Mouse (Mus musculus) ovary, postnatal 10 days (tissue): ENCODE measurements around the gene Gm20388.

Experiments
- DNase-seq: peaks from one replicate; pipeline ENCODE4 v3.0.0; 2022; ENCODE audit warnings: low spot score

Gene Gm20388

DNA sequence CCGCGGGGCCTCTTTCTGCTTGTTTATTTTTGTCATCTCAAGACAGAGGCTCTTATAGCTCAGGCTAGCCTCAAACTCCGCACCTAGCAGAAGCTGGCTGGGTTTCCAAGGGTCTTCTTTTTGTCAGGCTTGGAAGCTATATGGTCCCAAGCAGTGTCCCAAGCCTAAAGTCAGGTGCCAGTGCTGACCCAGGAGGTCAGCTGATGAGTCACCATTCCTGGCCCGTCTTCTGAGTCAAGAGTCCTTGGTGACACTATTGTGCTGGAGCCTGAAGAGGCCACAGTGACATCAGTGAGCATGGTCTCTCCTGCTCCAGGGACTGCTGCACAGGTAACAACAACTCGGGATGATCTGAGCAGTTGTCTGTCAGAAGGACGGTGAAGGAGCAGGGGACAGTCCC, 1449.4 kb downstream of the Gm20388 start:
- no peak for DNase-seq

DNA sequence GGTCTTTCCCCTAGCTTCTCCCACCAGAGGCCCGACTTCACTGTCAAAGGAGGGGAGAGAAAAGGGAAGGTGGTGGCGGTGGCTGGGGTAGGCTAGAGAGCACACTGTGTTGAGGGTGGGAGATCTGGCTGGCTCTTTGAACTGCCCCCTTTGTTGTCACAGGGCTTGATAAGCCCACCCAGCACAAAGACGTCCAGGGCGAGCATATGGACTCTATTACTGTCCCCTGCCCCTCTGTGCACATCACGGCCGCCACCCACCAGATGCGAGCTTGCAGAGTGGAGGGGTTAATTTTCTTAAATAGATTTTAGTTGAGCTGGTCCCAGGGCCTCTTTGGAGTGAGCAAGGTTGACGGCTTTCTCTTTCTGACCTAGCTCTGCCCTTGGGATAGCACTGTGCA, 1450.5 kb downstream of the Gm20388 start:
- DNase-seq = no peak

DNA sequence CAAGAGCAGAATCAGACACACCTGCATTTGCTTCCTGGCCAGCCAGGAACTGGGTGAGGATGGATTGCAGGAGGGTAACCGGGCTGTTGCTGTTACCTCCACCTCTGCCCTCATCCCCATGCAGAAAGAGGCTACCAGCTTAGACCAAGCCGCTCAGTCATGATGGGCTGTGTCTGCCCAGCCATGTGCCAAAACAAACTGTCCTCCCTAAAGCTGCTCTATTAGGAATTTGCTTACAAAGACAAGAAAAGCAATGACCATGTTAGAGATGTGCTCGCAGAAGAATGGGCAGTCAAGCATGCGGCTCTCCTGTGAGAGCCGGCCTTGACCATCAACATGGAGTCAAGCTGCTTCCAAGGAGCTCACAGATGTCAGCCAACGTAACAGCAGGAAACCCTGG, 1454.0 kb downstream of the Gm20388 start:
- no peak for DNase-seq

DNA sequence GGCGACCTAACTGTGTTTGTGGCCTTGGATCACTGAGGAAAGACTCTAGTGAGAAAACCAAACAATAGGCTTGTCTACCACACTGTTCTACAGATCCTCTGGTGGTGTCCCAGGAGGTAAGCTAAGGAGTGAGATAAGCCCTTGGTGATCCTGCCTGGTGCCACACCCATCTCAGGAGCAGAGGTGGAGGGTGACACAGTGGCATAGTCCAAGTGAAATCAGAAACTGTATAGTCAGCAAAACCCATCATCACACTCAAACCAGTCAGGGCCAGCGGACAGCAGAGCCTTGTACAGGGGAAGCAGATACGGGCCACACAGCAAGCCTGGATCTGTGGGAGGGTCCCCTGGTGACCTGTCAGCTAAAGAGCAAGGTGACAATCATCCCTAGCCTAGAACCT, 1454.5 kb downstream of the Gm20388 start:
- DNase-seq = no peak

DNA sequence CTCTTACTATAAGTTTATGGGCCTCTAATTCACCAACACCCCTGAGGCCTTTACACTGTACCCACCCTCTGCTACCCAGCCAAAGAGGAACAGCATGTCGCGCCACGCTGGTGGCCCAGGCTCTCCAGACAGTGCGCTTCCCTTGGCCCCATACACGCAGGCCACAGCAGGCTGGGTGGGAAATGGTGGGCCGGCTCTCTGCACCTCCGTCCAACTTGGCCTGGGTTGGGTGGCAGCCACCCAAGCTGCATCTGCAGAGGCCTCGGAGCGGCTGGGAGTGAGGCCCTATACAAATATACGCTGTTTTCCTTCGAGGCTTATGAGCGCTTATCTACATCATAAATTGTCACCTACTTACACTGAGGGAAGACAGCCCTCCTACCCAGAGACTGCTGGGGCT, 1456.0 kb downstream of the Gm20388 start:
- no peak for DNase-seq

DNA sequence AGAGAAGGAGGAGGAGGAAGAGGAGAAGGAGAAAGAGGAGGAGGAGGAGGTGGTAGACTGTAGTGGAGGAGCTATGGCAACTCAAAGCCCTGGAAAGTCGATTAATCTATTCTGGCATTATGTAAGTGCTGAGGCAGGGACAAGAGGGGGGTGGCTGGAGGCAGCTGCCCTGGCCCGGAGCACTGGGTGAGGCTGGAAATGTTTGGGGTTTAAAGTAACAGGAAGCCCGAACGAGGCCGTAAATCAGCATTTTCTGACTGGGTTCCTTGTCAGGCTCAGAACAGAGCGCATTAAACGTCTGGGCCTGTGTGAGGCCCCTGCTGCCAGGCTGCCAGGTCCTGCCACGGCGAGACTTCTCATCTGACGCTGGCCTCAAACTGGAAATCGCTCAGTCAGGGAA, 1458.2 kb downstream of the Gm20388 start:
- DNase-seq = no peak

DNA sequence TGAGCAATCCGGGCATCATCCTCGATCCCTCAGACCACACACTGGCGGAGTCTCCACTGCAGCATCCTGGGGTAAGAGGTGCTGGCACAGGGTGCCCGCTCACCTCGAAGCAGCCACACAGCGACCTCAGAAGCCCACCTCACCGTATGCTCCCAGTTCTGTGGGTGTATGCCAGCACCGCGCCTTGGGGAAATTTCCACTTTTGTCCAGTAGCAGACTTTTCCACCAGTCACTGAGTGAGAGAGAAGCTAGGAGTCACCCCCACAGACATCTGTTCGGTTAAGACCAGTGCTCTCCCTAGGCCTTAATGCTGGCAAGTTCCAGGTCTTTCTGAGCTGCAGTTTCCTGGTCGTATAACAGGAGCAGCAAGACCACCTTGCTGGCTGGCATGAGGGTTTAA, 1458.7 kb downstream of the Gm20388 start:
- no peak for DNase-seq

DNA sequence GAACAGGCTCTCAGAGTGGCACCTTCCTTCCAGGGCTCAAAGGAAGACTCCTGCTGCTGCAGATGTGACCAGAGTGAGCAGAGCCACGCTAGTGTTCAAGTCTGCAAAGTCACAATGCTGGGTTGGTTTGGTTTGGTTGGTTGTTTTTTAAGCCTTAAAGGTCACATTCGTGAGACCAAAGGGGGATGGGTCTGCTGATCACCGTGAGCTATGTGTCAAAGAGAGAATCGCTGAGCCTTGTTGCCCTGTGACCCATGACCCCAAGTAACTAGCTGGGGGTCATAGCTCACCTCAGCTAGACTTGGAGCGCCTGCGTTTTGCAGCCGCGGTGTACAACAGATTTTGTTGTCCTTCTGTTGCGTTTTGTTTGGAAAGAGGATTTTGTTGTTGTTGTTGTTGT, 1460.6 kb downstream of the Gm20388 start:
- no peak for DNase-seq

DNA sequence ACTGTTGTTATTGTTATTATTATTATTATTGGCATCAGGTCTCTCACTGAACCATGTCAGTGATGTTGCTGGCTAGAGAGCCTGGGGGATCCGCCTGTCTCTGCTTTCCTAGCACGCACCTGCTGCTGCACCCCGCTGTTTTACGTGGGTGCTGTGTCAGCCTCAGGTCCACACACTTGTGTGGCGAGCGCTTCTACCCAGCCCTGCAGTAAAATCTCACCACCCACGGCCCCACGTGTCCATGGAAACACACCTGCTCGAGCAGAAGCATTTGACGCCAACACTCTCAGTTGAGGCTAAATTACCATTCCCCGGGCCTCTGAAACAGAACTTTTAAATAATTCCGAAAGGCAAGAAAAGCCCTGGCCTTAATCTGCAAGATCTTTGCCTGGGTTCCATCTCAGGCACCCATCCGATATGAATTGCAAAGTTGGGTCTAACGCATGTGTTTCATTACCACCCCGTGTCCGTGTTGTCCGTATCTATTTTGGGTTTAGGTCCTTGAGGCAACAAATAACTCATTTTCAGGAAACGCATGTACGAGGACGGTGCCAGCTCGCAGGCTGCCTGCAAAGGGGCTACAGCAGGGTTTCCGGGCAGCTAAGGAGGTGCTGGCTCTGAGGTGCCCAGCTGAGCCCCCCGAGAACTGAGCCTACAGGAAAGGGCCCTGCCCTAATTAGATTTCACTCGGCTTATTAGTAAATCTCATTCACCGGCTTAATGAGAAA, 1461.4 kb downstream of the Gm20388 start:
- DNase-seq = no peak

DNA sequence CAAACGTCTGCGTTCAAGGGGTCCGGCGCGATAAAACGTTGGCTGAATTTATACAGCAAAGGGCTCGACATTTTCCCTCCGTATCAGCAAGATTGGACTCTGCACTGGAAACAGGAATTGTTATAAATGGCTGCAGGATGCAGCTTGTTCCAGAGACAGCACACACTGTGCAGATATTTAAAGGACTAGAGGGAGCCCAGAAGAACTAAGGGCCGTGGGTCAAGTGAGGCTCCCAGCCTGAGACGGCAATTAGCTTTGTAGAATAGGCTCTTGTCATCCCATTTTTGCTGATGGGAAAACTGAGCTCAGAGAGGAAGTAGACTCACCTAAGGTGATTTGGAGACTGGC, 1462.0 kb downstream of the Gm20388 start:
- DNase-seq = no peak

DNA sequence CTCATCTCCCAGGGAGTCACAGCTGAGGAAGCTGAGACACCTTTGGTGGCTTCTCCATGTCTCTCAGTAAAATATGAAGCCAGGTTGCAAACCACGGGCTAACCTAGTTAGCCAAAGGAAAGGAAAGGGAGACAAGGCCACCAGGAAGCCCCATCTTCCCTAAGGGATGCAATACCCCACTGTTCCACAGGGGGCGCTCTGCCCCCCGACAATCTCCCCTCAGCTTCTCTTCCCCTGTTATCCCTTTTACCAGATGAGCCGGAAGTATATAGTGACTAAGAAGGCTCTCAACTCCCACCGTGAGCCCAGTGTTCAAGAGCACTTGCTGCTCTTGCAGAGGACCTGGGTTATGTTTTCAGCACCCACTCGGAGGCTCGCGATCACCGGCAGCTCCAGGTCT, 1463.6 kb downstream of the Gm20388 start:
- DNase-seq = no peak

DNA sequence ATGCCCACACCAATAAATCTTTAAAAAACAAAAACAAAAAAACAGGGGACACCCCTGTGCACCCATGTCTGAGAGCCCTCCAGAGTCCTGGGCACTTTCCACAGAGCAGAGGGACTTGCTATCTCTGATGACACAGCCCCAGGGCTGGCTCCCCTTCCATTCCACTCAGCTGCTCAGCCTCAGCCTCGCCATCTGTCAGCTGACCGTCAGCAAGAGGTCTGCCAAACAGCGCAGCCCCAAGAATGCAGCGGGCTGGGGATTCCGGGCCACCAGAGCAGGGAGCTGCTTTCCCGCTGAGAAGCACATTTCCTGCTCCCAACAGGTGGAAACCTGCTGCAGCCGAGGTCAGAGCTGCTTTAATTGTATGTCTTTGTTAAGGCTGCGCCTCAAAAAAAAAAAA, 1464.1 kb downstream of the Gm20388 start:
- DNase-seq = no peak

DNA sequence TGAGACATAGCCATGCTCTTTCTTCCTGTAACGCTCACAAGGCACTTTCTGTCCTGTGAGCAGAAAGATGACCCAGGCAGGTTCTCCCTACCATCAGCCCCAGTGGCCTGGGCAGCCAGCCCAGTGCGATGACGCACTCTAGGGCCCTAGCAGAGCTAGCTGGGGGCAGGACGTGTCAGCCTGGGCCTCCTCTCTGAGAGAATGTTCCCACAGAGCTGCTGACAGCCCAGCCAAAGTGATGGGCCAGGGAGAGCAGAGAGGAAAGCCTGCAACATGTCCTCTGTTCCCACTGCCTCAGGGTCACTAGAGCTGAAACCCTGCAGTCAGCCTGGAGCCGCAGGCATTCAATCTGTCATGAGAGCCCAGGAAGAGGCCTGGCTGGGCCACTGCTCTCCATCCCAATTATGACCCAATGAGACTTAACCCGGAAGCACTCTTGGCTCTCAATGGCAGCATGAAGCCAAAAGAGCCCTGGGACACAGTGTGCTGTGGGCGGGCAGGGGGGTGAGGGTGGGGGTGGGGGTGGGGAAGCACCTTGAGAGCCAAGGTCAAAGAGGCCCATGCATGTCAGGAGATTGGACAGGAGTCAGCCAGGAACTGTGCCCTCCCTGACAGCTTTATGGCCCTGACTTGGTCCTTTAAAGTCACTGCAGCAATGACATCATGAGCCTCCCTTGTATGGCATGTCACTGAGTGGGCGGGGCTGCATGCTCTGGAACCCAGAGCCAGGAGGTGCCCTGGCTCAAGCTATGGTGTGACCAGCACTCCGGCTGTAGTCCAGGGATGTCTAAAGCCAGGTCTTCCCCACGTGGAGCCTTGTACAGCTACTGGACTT, 1465.7 kb downstream of the Gm20388 start:
- DNase-seq = no peak

DNA sequence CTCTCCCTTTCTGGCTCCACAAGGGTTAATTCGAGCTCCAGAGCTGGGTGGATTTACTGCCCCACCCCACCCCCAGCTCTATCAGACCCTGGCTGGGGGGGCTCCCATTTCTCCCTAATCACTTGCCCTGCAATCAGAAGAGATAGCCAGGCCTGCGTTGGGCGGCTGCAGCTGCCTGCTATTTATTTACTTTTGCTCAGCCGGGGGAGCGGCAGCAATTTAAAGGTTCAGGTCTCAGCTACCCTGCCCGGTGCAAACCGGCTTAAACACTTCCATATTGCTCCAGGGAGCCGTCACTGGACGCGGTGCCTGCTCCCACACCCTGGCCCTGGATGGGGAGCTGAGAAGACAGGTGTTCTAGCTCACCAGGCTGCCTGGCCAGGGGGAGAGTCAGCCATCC, 1467.0 kb downstream of the Gm20388 start:
- no peak for DNase-seq

DNA sequence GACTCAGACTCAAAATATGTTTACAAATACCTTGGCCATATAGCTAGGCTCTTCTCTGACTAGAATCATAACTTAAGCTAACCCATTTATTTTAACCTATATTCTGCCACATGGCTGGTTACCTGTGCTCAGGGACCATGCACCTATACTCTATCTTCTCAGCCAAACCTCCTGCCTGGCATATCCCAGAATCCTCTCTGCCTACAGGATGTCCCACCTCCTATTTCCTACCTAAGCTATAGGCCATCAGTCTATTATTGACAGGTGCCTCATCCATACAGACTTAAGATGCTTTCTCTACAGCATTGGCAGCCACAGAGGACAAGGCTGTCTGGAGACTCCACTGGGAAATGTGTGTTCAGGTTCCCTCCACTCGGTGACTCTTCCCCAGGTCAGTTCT, 1468.7 kb downstream of the Gm20388 start:
- DNase-seq = no peak

DNA sequence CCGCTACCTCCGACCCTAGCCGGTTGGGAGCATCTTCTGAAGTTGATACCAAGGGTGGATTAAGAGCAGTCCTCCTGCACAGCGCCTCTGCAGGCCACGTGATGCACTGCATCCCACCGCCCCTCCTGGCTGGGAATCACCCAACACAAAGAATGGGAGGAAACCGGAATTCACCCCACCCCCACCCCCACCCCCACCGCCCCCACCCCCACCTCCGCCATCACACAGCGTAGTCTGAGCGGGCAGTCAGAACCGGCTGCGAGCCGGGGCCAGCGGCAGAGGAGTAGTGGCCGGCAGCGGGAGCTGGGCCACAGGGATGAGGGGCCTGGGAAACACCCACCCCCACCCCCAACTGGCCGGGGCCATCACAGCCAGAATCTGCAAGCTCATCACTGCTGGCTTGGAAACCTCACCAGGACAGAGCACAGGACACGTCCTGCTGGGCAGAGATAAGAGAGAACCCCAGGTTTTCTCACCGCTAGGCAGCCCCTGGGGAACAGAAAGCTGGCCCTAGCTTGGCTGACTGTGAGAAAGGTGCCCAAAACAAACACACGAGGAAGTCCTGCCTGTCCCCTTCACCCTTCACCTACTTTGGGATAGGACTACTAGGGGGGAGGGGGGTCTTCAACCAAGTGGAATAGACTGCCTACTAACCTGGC, 1472.1 kb downstream of the Gm20388 start:
- peak; percentile 46 for DNase-seq

DNA sequence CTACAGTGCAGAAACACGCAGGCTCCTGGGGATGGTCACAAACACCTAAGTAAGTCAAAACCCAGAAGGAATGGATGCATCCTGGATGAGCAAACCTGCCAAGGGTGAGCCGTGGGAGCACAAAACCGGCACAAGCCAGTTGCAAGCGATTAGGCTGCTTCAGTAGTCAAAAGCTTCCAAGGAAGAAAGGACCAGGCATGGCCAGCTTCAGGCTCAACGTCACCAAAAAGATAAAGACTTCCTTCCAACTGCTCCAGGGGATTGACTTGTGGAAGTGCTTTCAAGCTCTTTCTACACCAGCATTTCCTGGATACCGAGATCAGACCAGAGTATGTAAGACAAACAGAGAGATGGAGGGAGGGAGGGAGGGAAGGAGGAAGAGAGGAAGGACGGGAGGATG, 1474.9 kb downstream of the Gm20388 start:
- no peak for DNase-seq

DNA sequence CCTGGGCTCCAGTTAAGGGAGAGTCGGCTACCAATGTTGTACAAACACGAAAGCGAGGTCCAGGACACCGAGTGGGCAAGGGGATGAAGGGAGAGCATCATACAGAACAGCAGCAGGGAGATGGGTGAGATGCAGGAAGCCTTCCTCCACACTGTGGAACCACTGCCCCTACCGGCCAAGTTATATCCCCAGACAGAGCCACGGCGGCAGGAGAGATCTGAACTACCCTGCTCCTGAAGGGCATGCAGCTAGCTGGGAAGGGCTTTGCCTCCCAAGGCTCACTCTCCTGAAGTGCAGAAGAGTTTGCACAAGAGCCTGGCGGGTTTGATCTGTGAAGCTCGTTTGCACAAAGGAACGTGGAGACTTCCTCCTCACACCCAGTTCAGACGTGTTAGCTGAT, 1480.0 kb downstream of the Gm20388 start:
- no peak for DNase-seq

DNA sequence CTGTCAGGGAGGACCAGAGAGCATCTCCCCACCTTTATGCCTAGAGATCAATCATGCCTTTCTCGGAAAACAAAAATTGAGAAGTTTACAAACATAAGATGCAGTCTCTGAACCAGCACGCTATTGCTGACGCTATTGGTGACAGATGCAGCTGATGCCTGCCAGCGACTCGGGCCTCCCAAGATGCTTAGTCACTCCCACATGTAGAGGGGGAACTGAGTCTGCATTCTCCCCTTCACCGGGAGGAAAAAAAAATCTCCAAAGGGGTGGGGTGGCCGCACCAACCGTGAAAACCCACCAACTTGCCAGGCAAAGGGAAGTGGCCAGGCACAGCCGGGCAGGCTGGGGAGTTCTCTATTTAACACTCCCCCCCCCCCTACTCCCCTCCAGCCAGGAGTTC, 1480.6 kb downstream of the Gm20388 start:
- no peak for DNase-seq

DNA sequence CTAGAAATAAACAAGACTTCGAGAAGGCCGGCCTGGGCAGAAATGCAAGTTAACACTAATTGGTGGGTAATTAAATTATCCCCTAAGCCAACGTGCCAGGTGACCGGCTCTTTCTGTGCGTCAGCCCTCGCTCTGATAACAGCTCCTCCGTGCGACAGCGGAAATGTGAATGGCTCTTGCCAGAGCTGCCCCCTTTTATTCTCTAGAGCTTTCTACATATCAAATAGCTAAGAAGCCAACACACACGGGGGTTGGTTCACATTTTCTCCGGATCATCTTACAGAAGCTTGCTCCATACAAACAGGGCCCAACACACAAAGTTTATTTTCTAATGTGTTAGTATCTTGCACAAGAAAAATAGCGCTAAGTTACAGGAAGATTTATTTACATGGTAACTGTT, 1481.1 kb downstream of the Gm20388 start:
- DNase-seq = no peak

DNA sequence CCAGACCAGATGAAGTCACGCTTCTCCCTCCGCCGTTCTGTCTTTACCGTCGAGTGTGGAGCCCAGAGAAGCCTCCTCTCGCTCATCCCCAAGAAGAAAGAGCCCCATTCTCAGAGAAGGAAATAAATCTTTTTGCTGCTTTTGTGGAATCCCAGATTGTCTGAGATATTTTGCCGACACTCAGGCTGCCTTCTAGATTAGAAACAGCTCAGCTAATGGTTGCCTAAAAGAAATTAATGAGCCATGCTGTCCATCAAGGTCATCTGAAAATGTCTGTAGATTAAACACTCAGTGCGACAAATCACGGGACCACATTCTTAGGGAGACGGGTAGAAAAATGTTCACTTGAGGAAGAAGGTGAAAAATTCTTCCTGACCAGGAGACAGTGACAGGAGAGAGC, 1481.8 kb downstream of the Gm20388 start:
- no peak for DNase-seq

DNA sequence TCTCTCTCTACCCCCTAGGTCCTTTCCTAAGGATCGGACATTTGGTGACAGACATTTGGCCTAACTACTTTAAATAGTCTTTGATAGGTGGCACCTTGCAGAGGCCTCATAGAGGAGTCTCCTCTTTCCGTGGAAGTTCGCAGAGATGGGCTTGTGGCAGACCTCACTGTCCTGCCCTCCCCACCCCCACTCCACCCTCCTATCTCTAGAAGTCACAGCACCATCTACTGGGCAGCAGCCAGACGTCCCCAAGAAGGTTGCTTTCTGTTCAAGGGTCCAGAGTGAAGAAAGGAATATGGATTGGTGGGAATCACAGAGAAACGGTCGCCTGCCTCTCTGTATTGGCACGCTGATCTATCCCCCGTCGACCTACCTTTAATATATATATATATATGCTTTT, 1482.5 kb downstream of the Gm20388 start:
- DNase-seq = no peak

DNA sequence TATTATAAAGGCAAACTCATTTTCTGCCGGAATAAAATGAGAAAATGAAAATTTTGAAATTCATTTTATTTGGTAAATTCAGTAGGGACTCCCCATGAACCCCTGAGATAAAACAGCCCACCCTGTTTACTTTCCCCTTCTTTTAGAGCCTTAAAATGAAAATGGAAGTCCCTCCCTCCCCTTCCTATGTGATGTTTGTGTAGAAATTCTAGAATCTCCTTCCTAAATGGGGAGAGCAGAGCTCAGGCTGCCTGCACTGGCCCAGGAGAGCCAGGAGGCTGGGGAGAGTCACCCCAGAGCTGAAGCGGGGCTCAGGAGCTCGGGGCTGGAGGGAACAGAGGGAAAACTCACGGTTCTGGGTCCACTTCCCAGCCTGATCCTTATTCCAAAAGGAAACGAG, 1484.0 kb downstream of the Gm20388 start:
- DNase-seq = no peak
